Mouse (Mus musculus) midbrain, embryonic 10.5 days (tissue): ENCODE data around the gene 7530416G11Rik. TPM values are rescaled to one million over a fixed set of nuclear protein-coding genes. Genes with fewer than 3 reads are reported as not detected.

Experiments used
- DNase-seq: peaks from one replicate; pipeline ENCODE4 v3.0.0-alpha.2; 2017; ENCODE audit warnings: low spot score
- H3K27ac ChIP-seq: fragments of 300-500 bp; sonication (generic); replicated peaks from 2 replicates; pipeline ENCODE4 v1.5.1; 2016; ENCODE audit warnings: mild to moderate bottlenecking
- H3K27me3 ChIP-seq: fragments of 300-500 bp; sonication (generic); 2 replicates; pipeline ENCODE4 v1.6.1; 2016; ENCODE audit warnings: low read depth, mild to moderate bottlenecking; ENCODE audit not compliant: poor library complexity, severe bottlenecking
- H3K36me3 ChIP-seq: fragments of 300-500 bp; sonication (generic); 2 replicates; pipeline ENCODE4 v1.6.1; 2016; ENCODE audit warnings: mild to moderate bottlenecking, moderate library complexity
- H3K4me1 ChIP-seq: fragments of 300-500 bp; sonication (generic); 2 replicates; pipeline ENCODE4 v1.6.1; 2016
- H3K4me3 ChIP-seq: fragments of 300-500 bp; sonication (generic); 2 replicates; pipeline ENCODE4 v1.5.1; 2016; ENCODE audit warnings: mild to moderate bottlenecking, moderate library complexity
- H3K9me3 ChIP-seq: fragments of 300-500 bp; sonication (generic); replicated peaks from 2 replicates; pipeline ENCODE4 v1.6.1; 2016; ENCODE audit warnings: mild to moderate bottlenecking
- WGBS: fragments of 180-500 bp; shearing (Covaris S2); methylation state at CpG from one replicate; pipeline ENCODE4 v1.1.7; 2016; 5-methylcytosine and 5-hydroxymethylcytosine counted together
- polyA plus RNA-seq: library from polyadenylated mRNA; unstranded; fragments of >200 nt; fragmentation: Nextera tagmentation; extraction: Ambion mirVana; gene quantifications from 2 replicates; pipeline ENCODE4 v1.2.1, GENCODE M21; 2016

The 7530416G11Rik gene
- polyA plus RNA-seq, 1 experiment from 2014 or later: not detected

GRCm38 (mm10) chr15:85446652-85447051 lies 56.4 kb downstream of the 7530416G11Rik start:
- H3K4me1 ChIP-seq: no peaks in the 10 kb centered on the region
- WGBS: 87% methylated on average over 3 of the region's 3 CpGs

More at GRCm38 (mm10) chr15:85446652-85447051, 56.4 kb downstream of the 7530416G11Rik start:
- no peak overlapping the region for H3K27ac ChIP-seq
- no peak for DNase-seq
- peaks cover 62% of the 10 kb centered on the region for H3K27me3 ChIP-seq
- H3K36me3 ChIP-seq: peaks cover 70% of the 10 kb centered on the region
- H3K4me3 ChIP-seq: no peak overlapping the region
- H3K9me3 ChIP-seq: no peaks in the 10 kb centered on the region

Other genes with a start within 250 kb of the 7530416G11Rik start
- 341 and 369 TPM in 2 replicates for gene Atxn10, start 167.0 kb downstream of the 7530416G11Rik start, polyA plus RNA-seq
- gene Wnt7b, start 79.2 kb upstream of the 7530416G11Rik start, polyA plus RNA-seq: 54.8 and 56.5 TPM in 2 replicates
- 0.51 and 0.78 TPM in 2 replicates for gene Ppara, start 231.8 kb upstream of the 7530416G11Rik start, polyA plus RNA-seq